Mouse (Mus musculus): ENCODE data around the gene Adcy2. TPM values are rescaled to one million over a fixed set of nuclear protein-coding genes. Genes with fewer than 3 reads are reported as not detected.

Adcy2 gene
- total RNA-seq, 2 experiments from 2014 or later, result 82.1 to 127 TPM

DNA sequence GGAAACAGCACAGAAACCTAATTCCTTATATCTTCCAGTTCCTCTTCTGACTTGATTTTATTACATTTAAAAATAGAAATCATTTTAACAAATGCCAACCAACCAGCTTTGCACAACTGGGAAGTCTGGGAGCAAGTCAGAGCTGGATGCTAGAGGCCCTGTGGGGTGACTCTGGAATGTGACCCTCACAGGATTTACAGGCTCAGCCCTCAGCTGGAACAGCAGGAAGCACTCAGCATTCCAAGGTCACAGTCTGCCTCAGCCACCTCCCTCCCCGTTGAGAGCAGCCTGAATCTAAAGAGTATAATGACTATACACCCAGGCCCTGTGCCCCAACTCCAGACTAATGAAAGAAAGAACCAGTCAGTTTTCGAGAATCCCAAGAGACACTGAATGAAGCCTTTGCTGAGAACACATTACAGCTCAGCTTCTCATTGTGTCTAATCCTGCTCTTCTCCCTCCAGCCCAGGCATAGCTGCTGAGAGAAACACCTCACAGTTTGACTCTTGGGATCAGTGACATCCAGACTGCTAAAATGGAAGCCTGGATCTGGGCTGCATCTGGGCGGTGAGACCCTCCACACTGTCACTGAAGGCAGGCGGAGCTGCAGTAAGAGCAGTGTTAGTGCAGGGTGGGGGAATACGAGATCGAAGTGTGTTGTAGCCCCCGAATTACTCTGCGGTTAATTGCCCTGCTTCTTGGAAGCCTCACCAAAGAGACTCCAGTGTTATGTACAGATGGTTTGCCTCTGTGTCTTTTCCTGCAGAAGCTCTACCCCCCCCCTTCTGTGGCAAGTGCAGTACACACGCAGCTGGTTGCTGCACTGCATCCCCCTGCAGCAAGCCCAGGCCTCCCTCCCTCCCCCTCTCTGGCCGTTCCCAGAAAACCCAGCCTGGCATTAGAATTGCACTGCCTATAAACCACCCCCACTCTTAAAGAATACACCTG lies 426.1 kb downstream of the Adcy2 start:
- DNase-seq (ENCODE audit: low spot score in 2 of 2), result no peak

DNA sequence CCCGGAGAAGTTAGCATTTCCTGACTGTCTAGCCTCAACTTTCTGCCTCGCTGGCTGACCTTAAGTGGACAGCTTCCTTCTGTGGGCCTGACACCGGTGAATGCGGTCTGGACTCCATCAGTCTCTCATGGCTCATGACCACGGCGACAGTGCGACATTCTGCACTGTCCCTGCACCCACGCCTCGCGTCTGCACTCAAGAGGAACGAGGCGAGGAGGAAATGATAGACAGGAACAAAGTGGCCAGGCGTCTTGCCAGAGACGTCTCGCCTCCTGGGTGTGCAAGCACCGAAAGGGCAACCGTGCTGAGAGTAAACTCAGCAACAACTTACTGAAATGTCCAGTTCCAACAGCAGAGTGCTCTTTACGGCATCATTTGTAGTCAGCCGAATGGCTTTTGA lies 427.1 kb downstream of the Adcy2 start:
- DNase-seq (ENCODE audit: low spot score in 2 of 2), result no peak

Data from left cerebral cortex, adult 18-20 months (tissue).